Mouse (Mus musculus): ENCODE results near the gene Cdx2.

Gene Cdx2

DNA sequence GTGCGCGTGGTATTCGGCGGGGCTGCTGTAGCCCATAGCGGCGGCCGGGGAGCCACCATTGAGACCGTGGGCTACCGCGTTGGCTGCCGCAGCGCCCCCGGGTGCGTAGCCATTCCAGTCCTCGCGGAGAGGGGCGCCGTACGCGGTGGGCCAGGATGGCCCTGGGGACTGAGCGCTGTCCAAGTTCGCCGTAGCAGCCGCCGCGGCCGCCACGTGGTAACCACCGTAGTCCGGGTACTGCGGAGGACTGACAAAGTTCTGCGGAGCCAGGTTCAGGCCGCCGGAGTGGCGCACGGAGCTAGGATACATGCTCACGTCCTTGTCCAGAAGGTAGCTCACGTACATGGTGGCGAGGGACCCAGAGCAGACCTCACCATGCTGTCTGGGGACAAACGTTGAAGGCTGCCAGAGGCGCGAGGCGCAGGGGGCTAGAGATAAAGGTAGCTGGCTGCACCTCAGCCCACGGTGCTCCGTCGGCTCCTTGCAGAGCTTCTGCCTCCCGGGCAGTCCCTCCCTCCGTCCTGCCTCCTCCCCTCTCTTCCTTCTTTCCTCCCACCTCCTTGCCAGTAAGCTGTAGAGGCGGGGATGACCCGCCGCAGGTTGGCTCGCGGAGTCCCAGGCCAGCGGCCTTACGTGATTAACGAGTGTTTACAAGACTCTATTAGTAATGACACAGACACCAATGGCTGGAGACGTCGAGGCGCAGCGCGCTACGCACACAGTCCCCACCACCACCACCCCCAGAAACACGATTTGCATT lies at the start of gene Cdx2:
Cdx2 (minus strand) TSS at position 633 of the 760 bp plus-strand sequence.
- no peak for DNase-seq

DNA sequence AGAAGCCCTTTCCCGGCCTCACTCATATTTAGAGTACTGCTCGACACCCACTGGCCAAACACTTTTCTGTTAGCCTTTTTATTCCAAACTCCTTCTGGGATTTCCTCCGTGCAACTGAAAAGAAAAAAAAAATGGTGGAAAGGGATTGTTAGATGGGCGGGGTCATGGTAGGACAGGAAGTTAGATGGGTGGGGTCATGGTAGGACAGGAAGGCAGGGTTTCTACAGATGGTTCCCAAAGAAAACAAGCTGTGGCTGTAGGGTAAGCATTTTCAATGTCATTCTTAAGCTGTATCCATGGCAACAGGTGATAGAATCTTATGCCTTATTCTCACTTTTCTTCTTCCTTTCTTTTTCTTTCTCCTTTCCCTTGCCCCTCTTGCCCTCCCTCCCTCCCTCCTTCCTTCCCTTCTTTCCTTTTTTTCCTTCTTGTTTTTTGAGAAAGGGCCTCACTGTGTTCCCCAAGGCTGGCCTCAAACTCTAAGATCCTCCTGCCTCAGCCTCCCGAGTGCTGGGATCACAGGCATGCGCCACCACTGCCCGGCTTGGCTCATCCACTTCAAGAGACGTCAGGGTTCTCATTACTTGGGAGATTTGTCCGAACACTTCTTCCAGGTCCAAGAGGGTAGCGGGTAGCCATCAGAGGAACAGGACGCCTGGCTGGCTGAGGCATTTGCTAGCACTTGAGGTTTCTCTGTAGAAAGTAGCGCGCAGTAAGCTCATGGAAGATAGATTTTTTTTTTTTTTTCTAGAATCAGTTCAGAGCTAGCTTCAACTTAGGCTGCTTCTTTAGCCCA lies 49.4 kb upstream of the Cdx2 start:
- DNase-seq: no peak

DNA sequence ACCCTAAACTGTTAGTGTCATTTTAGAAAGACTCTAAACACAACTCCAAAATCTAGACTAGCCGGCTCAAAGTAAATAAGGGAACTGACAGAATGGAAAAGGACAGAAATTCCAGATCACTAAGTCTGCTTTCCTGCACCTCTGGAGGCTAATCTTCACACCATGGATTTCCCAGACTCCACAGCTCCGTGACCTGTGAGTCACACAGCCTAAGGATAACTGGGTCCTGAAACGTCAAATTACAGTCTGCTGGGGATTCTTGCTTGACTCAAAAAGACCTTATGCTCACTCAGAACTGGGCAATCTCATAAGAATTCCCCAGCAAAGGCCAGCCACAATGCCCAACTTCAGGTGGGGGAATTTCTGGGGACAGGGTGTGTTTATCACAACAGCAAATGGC lies 48.7 kb upstream of the Cdx2 start:
- DNase-seq: no peak

DNA sequence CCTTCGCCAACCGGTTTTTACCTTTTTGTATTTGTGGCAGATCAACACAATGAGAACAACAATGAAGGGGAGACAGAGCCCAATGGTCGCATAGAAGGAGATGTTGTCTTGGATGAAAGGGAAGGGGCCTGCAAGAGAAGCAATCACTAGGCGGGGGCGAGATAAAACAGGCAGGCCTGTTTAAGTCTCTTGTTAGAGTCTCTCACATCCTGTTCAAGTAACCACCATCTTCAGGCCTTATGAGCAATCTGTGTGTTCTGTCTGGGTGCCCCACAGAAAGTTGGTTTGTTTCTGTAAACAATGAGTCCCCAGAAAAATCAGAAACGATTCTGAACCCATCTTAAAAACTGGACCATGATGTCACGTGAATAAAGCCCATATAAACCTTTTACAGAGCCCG lies 47.9 kb upstream of the Cdx2 start:
- no peak for DNase-seq

DNA sequence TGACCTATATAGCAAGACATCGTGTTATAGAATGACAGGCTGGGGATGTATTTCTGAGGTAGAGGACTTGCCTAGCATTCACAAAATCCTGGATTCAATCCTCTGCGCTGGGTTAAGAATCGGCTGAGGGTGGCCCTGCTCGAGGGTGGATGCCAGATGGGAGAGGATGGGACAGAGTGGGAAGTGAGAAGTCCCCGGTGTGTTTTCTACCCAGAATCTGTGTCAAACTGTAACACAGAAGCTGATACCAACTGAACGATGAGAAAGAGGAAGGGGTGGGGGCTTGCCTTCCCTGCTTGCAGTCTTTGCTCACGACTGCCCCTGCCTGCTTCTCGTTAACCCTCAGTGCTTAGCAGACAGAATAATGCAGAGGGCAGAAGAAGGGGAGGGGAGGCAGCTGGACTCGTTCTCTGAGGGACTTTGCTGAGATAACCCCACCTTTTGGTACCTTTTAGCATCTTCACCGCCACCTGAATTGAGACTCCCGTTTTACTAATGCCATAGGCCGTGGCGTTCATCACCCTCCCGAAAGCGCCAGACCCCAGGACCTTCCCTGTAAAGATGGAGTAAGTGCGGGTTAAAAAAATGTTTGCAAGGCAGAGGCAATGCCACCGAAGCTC lies 47.2 kb upstream of the Cdx2 start:
- no peak for DNase-seq

DNA sequence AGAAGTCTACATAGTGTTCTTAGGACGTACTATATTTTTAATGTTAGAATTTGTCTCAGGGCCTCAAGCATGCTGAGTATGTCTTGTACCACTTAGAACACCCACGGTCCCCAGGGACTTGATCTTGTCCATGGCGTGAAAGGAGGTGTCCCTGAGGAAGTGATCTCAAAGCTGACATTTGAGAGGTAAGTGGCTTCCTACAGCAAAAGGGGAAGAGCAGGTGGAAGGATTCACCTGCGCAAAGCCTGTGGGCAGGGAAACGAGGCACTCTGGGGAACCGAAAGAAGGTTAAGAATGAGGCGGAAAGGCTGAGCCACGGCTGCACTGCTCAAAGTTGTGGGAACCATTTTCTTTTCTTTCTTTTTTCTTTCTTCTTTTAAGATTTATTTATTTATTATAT lies 44.9 kb upstream of the Cdx2 start:
- DNase-seq: no peak

DNA sequence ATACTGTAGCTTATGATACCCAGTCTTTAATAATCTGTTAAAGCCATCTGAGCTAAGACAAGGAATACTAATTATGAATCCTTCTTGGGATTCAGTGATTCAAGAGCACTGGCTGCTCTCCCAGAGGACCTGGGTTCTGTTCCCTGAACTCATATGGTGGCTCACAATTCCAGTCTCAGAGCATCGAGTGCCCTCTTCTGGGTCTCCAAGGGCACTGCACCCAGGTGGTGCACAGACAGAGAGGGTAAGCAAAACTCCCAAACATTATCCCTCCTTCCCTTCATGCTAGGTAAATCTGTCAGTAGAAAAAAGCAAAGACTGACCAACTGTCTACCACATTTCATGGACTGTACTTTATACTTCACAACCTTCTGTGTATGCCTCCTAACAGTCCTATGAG lies 38.9 kb upstream of the Cdx2 start:
- DNase-seq: no peak

DNA sequence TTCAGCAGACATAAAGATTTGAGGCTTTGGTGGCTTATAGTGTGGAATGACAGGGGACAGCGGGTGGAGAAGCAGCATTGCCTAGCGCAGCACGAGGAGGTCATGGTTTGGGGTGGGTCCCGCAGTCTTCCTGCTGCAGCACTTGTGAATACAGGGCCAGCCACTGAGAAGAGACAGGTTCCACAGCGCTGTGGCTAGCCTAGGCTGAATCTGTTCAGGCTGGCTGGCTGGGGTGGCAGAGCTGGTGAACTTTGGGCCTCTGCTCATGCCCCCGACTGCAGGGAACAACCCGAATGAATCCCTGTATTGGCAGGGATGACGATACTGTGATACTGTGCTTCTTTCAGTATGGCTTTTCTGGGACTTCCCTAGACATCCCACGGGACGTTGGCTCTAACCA lies 36.8 kb upstream of the Cdx2 start:
- no peak for DNase-seq

DNA sequence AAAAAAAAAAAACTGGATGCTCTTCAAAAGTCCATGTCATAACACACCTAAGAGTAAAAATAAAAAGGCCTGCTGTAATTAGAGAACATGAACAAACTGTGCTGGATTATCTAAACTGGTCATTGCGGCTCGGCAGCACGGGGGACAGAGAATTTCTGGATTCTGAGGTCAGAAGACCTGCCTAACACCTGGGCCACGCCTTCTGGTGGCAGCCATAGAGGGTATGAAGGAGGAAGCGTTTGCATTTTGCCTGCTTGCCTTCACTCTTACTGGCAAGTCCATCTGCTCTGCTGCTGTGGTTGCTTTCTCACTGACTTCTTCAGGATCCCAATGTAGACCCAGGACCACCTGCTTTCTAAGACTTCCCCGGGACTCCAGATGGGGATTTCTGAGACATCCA lies 35.8 kb upstream of the Cdx2 start:
- no peak for DNase-seq

DNA sequence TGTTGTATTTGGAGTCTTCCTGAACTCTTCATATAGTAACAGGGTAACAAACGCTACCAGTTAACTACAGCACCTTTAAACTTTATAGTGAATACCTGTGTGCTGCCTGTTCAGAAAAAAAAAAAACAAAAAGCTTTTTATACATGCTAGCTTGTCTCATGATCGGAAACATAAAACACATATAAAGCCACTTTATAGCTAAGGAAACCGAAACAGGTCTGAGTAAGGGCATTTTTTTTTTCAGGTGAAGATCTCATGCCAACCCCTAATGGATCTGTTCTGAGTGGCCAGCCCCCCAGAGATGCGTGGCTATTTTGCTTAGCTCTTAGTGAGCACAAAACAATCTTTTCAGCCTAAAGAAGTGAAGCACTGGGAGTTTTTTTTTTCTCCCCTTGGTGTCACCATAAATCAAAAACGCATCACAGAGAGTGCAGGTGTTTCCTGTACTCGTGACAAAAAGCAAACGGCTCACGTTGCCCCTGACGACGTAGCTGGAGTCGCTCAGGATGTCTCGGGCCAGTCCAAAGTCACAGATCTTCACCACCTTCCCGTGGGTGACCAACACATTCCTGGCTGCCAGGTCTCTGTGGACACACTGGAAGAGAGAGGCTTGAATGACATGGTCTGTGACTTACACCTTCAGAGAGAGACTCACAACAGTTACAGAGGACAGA lies 33.8 kb upstream of the Cdx2 start:
- DNase-seq: peak; percentile 72 to 79

DNA sequence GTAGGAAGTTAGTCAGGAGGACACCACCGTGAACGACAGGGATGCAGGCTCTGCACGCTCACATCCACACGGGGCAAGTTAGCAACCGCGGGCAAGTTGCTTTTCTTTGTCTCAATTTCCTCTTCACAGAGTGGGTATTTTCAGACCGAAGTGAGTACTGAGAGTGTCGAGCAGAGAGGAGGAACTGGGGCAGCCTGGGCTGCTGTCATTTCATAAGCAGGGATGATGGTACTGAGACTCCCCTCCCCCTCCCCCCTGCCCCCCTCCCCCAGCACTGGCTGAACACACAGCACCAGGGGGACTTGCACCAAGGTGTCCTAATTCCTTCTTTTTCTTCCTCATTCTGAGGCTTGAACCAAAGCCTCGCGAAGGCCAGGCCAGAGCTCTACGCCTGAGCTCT lies 32.5 kb upstream of the Cdx2 start:
- peak; percentile 41 to 55 for DNase-seq

DNA sequence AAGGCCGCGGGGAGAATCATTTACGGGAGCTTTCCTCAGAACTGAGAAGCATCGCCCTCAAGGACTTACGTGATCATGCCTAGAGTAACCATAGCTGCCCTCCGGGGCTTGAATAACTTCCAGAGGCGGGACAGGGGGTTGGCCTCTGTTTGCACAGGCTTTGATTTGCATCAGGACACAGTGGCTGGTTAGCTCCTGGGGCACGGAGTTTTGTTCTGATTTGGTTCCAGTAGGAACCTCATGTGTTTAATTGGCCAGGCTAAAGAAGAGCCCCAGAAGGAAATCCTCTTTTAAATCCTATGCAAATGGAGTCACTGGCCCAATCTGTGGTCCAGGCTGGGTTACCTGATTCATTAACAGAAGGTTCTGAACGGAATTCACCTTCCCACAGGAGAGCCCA lies 31.9 kb upstream of the Cdx2 start:
- DNase-seq: no peak

DNA sequence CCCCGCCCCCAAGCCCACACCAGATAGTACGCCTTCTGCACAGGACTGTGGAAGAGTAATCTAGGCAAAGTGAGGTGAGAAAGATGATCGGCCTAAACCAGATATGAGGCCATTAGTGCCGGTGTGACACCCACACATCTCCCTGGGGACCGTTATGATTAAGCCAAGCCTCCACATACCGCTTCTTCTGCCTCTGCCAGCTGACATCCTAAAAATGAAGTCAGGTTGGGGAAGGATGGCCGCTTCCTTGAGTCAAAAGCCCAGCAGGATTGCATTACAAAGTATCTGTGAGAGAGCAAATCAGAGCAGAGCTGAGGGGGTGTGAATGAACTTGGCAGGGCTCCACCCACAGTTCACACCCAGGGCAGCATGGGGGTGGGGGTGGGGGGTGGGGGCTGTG lies 25.6 kb upstream of the Cdx2 start:
- no peak for DNase-seq

DNA sequence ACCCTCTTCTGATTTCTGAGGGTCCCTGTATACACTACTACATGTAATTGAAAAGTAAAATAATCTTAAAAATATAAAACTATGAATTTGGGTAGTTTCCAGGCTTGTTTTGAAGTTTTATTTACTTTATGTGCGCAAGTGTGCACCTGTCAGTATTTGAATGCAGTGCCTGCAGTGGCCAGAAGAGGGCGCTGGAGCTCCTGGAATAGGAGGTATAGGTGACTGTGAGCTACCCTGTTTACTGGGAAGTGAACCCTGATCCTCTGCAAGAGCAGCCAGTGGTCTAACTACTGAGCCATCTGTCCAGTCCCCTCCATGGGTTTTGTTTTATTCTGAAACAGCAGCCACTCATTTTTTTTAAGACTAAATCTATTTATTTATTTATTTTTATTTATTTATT lies 24.5 kb upstream of the Cdx2 start:
- peak; percentile 82 to 85 for DNase-seq

DNA sequence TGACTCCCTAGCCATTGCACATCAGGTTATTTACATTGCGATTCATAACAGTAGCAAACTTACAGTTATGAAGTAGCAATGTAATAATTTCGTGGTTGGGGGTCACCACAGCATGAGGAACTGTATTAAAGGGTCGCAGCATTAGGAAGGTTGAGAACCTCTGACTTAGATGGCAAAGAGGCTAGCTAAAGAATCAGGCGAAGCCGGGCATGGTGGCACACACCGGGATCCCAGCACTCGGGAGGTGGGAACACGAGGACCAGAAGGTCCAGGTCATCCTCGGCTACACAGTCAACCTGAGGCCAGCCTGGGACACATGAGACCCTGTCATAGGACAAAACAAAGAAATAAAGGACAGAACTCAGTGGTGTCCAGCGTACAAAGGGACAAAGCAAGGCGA lies 22.9 kb upstream of the Cdx2 start:
- DNase-seq: no peak

DNA sequence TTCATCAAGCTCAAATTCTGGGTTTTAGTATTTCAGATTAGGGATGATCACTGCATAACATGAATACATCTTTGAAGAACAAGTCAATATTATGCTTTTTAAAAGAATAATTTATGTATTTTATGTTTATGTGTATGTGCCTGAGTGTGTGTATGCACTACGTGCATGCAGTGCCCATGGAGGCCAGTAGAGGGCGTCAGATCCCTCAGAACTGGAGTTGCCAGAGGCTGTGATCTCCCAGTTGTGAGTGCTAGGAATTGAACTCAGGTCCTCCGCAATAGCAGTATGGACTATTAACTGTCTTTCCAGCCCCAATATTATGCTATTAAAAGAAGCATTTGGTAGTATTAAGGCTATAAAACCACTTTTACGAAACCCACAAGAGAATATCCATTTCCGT lies 20.6 kb upstream of the Cdx2 start:
- DNase-seq: no peak

DNA sequence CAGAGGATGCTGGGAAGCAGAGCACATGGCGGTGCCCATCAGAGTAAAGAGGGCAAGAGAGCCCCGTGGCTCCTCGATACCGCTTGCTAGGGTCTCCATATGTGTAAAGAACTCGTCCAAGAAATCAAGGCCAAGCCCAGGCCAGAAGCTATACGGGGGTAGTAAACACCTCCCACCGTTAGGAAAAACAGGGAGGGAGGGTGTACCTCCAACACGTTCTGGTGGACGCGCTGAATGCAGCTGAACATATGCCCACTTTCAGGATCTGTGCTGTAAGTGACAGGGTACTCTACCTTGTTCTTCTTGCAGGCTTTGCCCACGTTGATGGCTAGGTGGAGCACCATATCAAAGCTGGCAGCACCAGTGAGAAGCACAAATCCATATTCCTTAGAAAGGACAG lies 18.9 kb upstream of the Cdx2 start:
- no peak for DNase-seq

DNA sequence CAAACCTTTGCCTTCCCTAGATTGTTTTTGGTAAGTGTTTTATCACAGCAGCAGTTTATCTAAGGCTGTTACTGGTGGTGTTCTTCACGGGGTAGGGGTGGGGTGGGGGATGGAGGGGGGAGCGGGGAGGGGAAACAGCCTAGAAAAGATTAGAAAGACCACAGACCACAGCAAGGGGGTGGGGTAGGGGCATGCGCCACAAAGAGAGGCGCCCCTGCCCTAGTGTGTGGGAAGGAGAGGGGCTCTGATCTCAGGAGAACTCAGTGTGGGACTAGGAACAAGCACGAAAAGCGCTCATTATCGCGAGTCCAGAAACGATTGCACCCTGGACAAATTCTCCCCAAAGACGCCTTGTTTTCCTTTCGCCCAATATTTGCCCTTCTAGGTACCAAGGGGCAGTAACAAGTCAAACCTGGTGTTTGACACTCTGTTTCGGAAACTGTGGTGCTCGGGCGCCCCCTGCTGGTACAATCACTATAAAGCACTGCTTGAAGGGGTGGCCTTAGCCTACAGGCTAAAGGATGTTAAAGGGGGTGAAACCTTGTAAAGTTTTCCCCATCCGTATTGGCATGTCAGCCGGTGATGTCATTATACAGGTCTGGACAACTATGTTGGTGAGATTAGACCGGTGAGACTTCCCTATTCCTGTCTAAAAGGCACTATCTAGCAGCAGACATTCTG lies 16.3 kb upstream of the Cdx2 start:
- peak; percentile 82 to 84 for DNase-seq

DNA sequence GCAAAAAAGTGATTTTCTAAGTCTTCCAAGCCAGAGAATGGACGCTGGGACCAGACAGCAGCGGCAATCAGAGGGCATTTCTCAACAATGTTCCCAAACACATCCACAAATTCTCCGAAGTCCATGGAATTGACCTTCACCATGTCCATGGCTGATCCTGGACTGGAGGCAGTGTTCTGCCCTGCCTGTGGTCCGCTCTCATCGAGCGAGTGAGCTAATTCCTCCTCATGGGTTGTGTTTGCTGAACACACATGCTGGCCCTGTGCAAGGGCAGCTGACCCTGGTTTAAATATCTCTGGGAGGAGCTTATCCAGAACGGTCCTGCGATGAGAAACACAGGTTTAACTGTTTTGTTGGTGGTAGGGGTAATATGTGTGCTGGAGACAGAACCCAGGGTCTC lies 15.1 kb upstream of the Cdx2 start, which contains the start of gene Urad:
Urad (minus strand) TSS at position 258 of the 400 bp plus-strand sequence.
- no peak for DNase-seq

DNA sequence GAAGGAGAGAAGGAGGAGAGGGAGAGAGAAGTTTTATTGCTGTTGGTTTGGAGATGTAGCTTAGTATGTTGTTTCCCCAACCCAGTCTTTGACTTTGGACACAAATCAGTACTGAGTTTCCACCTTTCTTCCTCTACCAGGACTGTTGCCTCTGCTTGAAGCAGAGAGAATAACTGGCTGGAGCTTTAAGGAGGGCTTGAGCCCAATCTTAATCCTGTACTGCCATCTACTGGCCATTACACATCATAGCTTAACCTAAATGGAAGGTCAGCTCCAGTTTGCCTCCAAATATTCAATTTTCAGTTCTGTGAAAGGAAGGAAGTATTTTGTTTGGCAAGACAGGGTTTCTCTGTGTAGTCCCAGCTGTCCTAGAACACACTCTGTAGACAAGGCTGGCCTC lies 12.6 kb upstream of the Cdx2 start:
- no peak for DNase-seq

DNA sequence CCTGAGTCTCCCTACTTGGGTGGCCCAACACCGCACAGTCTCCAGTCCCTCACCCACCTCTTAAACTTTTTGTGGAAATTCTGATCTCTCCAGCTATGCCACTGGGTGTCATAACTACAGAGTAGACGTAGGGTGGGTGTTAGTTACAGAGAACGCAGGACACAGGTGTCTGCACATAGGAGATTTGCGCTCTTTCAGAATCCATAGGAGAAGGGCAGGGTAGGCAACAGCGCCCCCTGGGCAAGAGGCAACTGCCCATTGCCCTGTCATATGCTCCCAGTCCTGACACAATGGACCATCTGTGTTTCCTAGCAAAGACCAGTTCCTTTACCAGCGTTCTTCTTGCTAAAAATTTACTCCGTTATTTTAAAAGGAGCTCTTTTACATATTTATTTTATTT lies 10.9 kb upstream of the Cdx2 start:
- no peak for DNase-seq

DNA sequence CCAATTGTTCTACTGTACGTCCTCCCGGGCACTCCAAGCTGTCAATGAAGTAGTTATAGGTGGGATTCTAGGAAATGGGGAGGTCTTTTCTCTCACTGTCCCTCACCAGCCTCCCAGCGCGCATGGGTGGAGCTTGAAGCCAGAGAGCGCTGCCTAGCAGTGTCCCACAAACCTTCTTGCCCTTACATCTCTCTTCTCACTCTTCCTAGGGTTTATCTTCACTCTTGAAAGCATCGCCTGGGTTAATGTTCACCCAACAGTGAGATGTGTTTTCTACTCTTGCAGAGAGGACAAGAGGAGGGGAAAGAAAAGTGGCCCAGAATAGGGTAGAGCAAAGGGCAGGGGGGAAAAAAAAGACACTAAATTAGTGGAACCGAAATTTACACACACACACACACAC lies 10.3 kb upstream of the Cdx2 start:
- DNase-seq: no peak
